Comparison of ENCODE assay signal across 8 mouse cellular contexts in the genomic region with DNA sequence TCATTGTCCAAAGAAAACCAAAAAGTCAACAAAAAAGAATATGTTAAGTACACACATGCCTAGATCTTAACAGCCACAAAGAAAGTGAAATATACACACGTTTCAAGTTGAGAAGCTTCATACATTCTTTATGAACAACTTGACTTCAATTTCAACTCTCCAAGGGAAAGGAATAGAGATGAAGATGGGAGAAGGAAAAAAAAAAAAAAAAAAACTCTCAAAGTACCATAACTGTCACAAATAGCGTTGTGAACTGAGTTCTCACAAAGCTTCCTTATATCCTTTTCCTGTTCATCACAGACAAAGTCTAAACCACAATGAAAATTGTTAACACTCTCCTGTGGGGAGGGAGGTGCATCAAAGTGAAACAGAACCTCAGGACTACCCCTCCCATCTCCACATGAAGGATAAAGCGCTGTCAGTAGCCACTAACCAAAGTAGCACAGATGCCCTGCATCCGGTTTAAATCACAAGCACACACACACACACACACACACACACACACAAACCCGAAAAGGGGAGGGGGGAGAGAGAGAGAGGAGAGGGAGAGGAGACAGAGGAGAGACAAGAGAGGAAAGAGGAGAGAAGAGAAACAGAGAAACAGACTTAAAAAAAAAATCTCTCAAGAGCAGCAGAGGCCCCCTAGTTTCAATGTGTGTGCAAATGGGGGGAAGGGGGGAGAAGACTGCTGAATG. TPM values are rescaled to one million over a fixed set of nuclear protein-coding genes. Genes with fewer than 3 reads are reported as not detected.
DNase-seq lines count a peak whose midpoint lies in the region; ATAC-seq and TF ChIP-seq lines count a peak whose summit lies in the region.

No protein-coding gene starts in this region.

- no peak for TF ChIP-seq CTCF in ES-Bruce4 (IDR thresholded peaks at IDR 0.05; ENCODE audit: low read depth, low read length)

- no peaks in the 10 kb centered on the region for H3K4me1 ChIP-seq in ES-Bruce4 (ENCODE audit: control insufficient read depth, insufficient read depth, low read length)
- H3K4me1 ChIP-seq in embryonic facial prominence, embryonic 11.5 days (ENCODE audit: control insufficient read depth, insufficient read depth, low read length): no peaks in the 10 kb centered on the region
- peaks cover 8% of the 10 kb centered on the region for H3K4me1 ChIP-seq in limb, embryonic 10.5 days
- H3K4me1 ChIP-seq in midbrain, embryonic 11.5 days (ENCODE audit: control insufficient read depth, insufficient read depth, low read length): peaks cover 4% of the 10 kb centered on the region; the same call in 1 of the 2 replicates

- TF ChIP-seq POLR2A in ES-Bruce4 (IDR thresholded peaks at IDR 0.05; ENCODE audit: insufficient read depth, low read length): no peak

- no peaks in the 10 kb centered on the region for H3K9me3 ChIP-seq in ES-Bruce4 (replicated peaks; ENCODE audit: control insufficient read depth, insufficient read depth, low read length, poor library complexity, severe bottlenecking)
- H3K9me3 ChIP-seq in embryonic facial prominence, embryonic 11.5 days (replicated peaks; ENCODE audit: control insufficient read depth, low read length): no peaks in the 10 kb centered on the region
- no peaks in the 10 kb centered on the region for H3K9me3 ChIP-seq in limb, embryonic 10.5 days (replicated peaks)
- no peaks in the 10 kb centered on the region for H3K9me3 ChIP-seq in midbrain, embryonic 11.5 days (ENCODE audit: control insufficient read depth, low read length)

- H3K4me2 ChIP-seq in embryonic facial prominence, embryonic 11.5 days (ENCODE audit: low read depth, low read length): peak overlapping the region; percentile 45
- peak overlapping the region; percentile 61 for H3K4me2 ChIP-seq in midbrain, embryonic 11.5 days

- under 1% methylated on average over 5 of the region's 5 CpGs for WGBS in embryonic facial prominence, embryonic 11.5 days
- WGBS in limb, embryonic 10.5 days: under 1% methylated on average over 5 of the region's 5 CpGs
- WGBS in midbrain, embryonic 11.5 days: 0% methylated on average over 5 of the region's 5 CpGs

- DNase-seq in adipocyte (ENCODE audit: low spot score): peak; percentile 52
- peak; percentile 71 for DNase-seq in embryonic facial prominence, embryonic 11.5 days (ENCODE audit: low spot score)
- peak; percentile 28 for DNase-seq in heart, postnatal 4 days
- DNase-seq in limb, embryonic 10.5 days (ENCODE audit: low spot score): peak; percentile 65
- DNase-seq in midbrain, embryonic 11.5 days (ENCODE audit: low spot score, missing footprints): peak; percentile 95
- peak; percentile 55 to 69 for DNase-seq in spleen, postnatal 36 days (ENCODE audit: low spot score in 2 of 2)

- TF ChIP-seq EP300 in ES-Bruce4 (IDR thresholded peaks at IDR 0.05; ENCODE audit: insufficient read depth, low read depth, low read length): no peak

- no peaks in the 10 kb centered on the region for H3K36me3 ChIP-seq in ES-Bruce4 (ENCODE audit: control insufficient read depth, insufficient read depth, low read length, poor library complexity, severe bottlenecking)
- H3K36me3 ChIP-seq in embryonic facial prominence, embryonic 11.5 days (replicated peaks; ENCODE audit: control insufficient read depth, insufficient read depth, low read depth, low read length): no peaks in the 10 kb centered on the region
- no peaks in the 10 kb centered on the region for H3K36me3 ChIP-seq in limb, embryonic 10.5 days
- H3K36me3 ChIP-seq in midbrain, embryonic 11.5 days (ENCODE audit: control insufficient read depth, insufficient read depth, low read length): no peaks in the 10 kb centered on the region

- no peak for ATAC-seq in embryonic facial prominence, embryonic 11.5 days (replicated peaks; ENCODE audit: insufficient number of reproducible peaks, low FRiP score, low TSS enrichment, low read depth)
- no peak for ATAC-seq in midbrain, embryonic 11.5 days (ENCODE audit: low FRiP score)
- ATAC-seq in frontal cortex, adult (ENCODE audit: low TSS enrichment): no peak

- H3K9ac ChIP-seq in ES-Bruce4 (ENCODE audit: low read depth, poor library complexity, severe bottlenecking): peak overlapping the region; percentile 92
- H3K9ac ChIP-seq in embryonic facial prominence, embryonic 11.5 days (replicated peaks; ENCODE audit: low read length): peak overlapping the region; percentile 92
- peak overlapping the region; percentile 94 for H3K9ac ChIP-seq in midbrain, embryonic 11.5 days (ENCODE audit: low read length)

- H3K27me3 ChIP-seq in ES-Bruce4 (ENCODE audit: control insufficient read depth, insufficient read depth, low read length, poor library complexity, severe bottlenecking): no peaks in the 10 kb centered on the region
- no peaks in the 10 kb centered on the region for H3K27me3 ChIP-seq in embryonic facial prominence, embryonic 11.5 days (ENCODE audit: control insufficient read depth, insufficient read depth, low read length)
- no peaks in the 10 kb centered on the region for H3K27me3 ChIP-seq in limb, embryonic 10.5 days (ENCODE audit: low read depth, poor library complexity, severe bottlenecking)
- no peaks in the 10 kb centered on the region for H3K27me3 ChIP-seq in midbrain, embryonic 11.5 days (ENCODE audit: control insufficient read depth, insufficient read depth, low read length)

- no peak overlapping the region for H3K27ac ChIP-seq in ES-Bruce4 (ENCODE audit: insufficient read depth, low read length)
- peak overlapping the region; percentile 99; the same call in 1 of the 2 replicates for H3K27ac ChIP-seq in embryonic facial prominence, embryonic 11.5 days (replicated peaks; ENCODE audit: low read depth, low read length)
- H3K27ac ChIP-seq in limb, embryonic 10.5 days: peak overlapping the region; percentile 99
- H3K27ac ChIP-seq in midbrain, embryonic 11.5 days (ENCODE audit: low read depth, low read length): peak overlapping the region; percentile 100

- H3K4me3 ChIP-seq in ES-Bruce4 (ENCODE audit: low read depth, low read length): peak overlapping the region; percentile 100
- H3K4me3 ChIP-seq in embryonic facial prominence, embryonic 11.5 days (ENCODE audit: low read depth, low read length): peak overlapping the region; percentile 85
- peak overlapping the region; percentile 96 for H3K4me3 ChIP-seq in limb, embryonic 10.5 days
- peak overlapping the region; percentile 96 for H3K4me3 ChIP-seq in midbrain, embryonic 11.5 days (ENCODE audit: low read depth, low read length)

RNA-seq across cellular contexts. Expression of a gene that starts 1.2 kb away (rescaled TPM):
- 11.9 and 14.4 TPM in 2 replicates for polyA plus RNA-seq in ES-Bruce4 (2011; ENCODE audit: insufficient read depth, insufficient read length, low read depth, missing spikeins)
- 16.6 and 20.5 TPM in 2 replicates for polyA plus RNA-seq in embryonic facial prominence, embryonic 11.5 days (2014; fragmentation: Nextera tagmentation; extraction: Ambion mirVana)
- 1 to 10 TPM; 4.4 to 7.1 TPM for total RNA-seq in heart, postnatal 4 days (2021)
- 17.7 and 19.0 TPM in 2 replicates for polyA plus RNA-seq in limb, embryonic 10.5 days (2016; fragmentation: Nextera tagmentation; extraction: Ambion mirVana)
- polyA plus RNA-seq in midbrain, embryonic 11.5 days (2014; fragmentation: Nextera tagmentation; extraction: Ambion mirVana): 36.3 and 38.4 TPM in 2 replicates

Comparison
In these comparisons a context has a peak if more than half of its experiments do, and no peak if none do; other contexts are left out.
1. DNase-seq: peak in every context shown above with its lines; median percentile 95 in midbrain, embryonic 11.5 days; 71 in embryonic facial prominence, embryonic 11.5 days; 65 in limb, embryonic 10.5 days; 62 in spleen, postnatal 36 days; 52 in adipocyte; 28 in heart, postnatal 4 days.